Mouse (Mus musculus) embryonic facial prominence, embryonic 11.5 days (tissue): ENCODE measurements around the gene Cd9. TPM values are rescaled to one million over a fixed set of nuclear protein-coding genes. Genes with fewer than 3 reads are reported as not detected.
"Not testable (repeated sequence)": the region's sequence is repeated elsewhere in the genome, so short reads cannot be mapped to it uniquely, and the experiment has no call there.

Source experiments
- ATAC-seq: fragments of 200-750 bp; cut with Nextera tagmentation; replicated peaks from 2 replicates; pipeline ENCODE4 v1.8.0; 2017; ENCODE audit warnings: low read depth; ENCODE audit not compliant: insufficient number of reproducible peaks, low FRiP score, low TSS enrichment
- DNase-seq: peaks from one replicate; pipeline ENCODE4 v3.0.0-alpha.2; 2015; ENCODE audit warnings: low spot score
- H3K27ac ChIP-seq: fragments of 300-500 bp; sonication (generic); replicated peaks from 2 replicates; pipeline ENCODE4 v1.5.1; 2014; ENCODE audit warnings: mild to moderate bottlenecking, low read depth, low read length, control low read depth
- H3K27me3 ChIP-seq: fragments of 300-500 bp; sonication (generic); 2 replicates; pipeline ENCODE4 v1.6.1; 2014; ENCODE audit warnings: mild to moderate bottlenecking, low read length, moderate library complexity, mixed read lengths; ENCODE audit not compliant: control insufficient read depth, insufficient read depth
- H3K36me3 ChIP-seq: fragments of 300-500 bp; sonication (generic); replicated peaks from 2 replicates; pipeline ENCODE4 v1.6.1; 2014; ENCODE audit warnings: low read depth, mild to moderate bottlenecking, low read length, moderate library complexity, mixed read lengths; ENCODE audit not compliant: control insufficient read depth, insufficient read depth
- H3K4me1 ChIP-seq: fragments of 300-500 bp; sonication (generic); 2 replicates; pipeline ENCODE4 v1.6.1; 2014; ENCODE audit warnings: low read length, mixed read lengths; ENCODE audit not compliant: control insufficient read depth, insufficient read depth
- H3K4me2 ChIP-seq: fragments of 300-500 bp; sonication (generic); 2 replicates; pipeline ENCODE4 v1.6.1; 2014; ENCODE audit warnings: low read depth, mild to moderate bottlenecking, control low read depth, low read length, moderate library complexity
- H3K4me3 ChIP-seq: fragments of 300-500 bp; sonication (generic); 2 replicates; pipeline ENCODE4 v1.5.1; 2014; ENCODE audit warnings: low read depth, low read length, control low read depth
- H3K9ac ChIP-seq: fragments of 300-500 bp; sonication (generic); replicated peaks from 2 replicates; pipeline ENCODE4 v1.6.1; 2014; ENCODE audit warnings: mild to moderate bottlenecking, control low read depth, low read length
- H3K9me3 ChIP-seq: fragments of 300-500 bp; sonication (generic); replicated peaks from 2 replicates; pipeline ENCODE4 v1.6.1; 2016; ENCODE audit warnings: mild to moderate bottlenecking, low read length, inconsistent platforms, mixed read lengths; ENCODE audit not compliant: control insufficient read depth
- WGBS: fragments of 180-500 bp; shearing (Covaris S2); extraction: QIAGEN DNeasy Blood & Tissue Kit; methylation state at CpG from one replicate; pipeline ENCODE4 v1.1.7; 2014; 5-methylcytosine and 5-hydroxymethylcytosine counted together
- polyA plus RNA-seq: library from polyadenylated mRNA; unstranded; fragments of >200 nt; fragmentation: Nextera tagmentation; extraction: Ambion mirVana; gene quantifications from 2 replicates; pipeline ENCODE4 v1.2.1, GENCODE M21; 2014

The Cd9 gene
- polyA plus RNA-seq, 1 experiment from 2014 or later = 55.4 TPM

DNA sequence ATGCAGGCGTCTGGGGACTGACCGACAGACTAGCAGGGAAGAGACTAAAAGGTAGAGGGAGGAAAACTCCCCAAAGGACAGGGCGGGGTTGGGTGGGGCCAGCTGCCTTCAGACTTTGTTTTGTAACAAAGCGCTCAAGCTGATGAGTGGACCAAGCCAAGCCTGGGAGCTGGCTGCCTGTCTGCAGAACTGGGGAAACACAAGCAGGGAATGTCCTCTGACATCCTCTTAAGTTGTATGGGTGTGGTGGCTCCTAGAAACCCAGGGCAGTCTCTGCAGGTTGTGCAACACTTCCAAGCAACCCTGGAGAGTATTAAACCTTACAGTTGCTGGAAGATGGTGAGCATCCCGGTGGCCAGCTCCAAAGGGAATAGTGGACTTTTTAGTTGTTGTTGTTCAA is 1.4 kb downstream of the Cd9 start:
- no peak overlapping the region for H3K9ac ChIP-seq
- no peak overlapping the region for H3K27ac ChIP-seq
- H3K4me3 ChIP-seq = peak overlapping the region; percentile 52; the same call in 1 of the 2 replicates
- DNase-seq (no peak), ATAC-seq (no peak)
- no peaks in the 10 kb centered on the region for H3K36me3 ChIP-seq
- no peaks in the 10 kb centered on the region for H3K9me3 ChIP-seq
- 58% methylated on average over 5 of the region's 5 CpGs for WGBS
- H3K4me1 ChIP-seq = no peaks in the 10 kb centered on the region
- peak overlapping the region; percentile 77; the same call in 1 of the 2 replicates for H3K4me2 ChIP-seq
- H3K27me3 ChIP-seq = peaks cover 10% of the 10 kb centered on the region

DNA sequence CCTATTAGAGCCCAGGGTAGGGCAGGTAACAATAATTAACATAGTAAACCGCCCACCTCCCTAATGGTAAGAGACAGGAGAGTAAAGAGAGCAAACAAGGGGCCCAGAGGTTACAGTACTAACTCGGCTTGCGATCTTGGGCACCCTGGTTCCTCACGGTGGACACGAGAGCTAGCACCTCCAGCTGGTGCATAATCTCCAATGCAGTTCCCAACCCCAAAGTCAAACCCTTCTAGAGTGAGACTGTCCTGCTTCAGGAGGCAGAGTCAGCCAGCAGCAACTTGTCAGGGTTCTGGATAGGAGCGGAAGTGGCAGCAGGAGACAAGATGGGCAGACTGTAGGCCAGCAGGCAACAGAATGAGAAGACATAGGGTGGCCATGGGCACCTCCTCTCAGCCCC is 1.9 kb downstream of the Cd9 start:
- 83% methylated on average over 6 of the region's 6 CpGs for WGBS
- no peaks in the 10 kb centered on the region for H3K9me3 ChIP-seq
- ATAC-seq (no peak), DNase-seq (no peak)
- no peak overlapping the region for H3K27ac ChIP-seq
- H3K4me3 ChIP-seq = no peak overlapping the region
- no peaks in the 10 kb centered on the region for H3K36me3 ChIP-seq
- peaks cover 10% of the 10 kb centered on the region for H3K27me3 ChIP-seq
- no peak overlapping the region for H3K4me2 ChIP-seq
- H3K4me1 ChIP-seq = no peaks in the 10 kb centered on the region
- H3K9ac ChIP-seq = no peak overlapping the region

- peaks cover 10% of the 10 kb centered on the region for H3K27me3 ChIP-seq
- WGBS = 79% methylated on average over 9 of the region's 9 CpGs
- no peak overlapping the region for H3K4me2 ChIP-seq
These were observed 2.6 kb downstream of the Cd9 start for GRCm38 (mm10) chr6:125492033-125492432.

GRCm38 (mm10) chr6:125491393-125491792 is 3.2 kb downstream of the Cd9 start:
- no peak for ATAC-seq
- no peak for DNase-seq
- Histone ChIP-seq H3K27me3 (peaks cover 10% of the 10 kb centered on the region), H3K4me2 (no peak overlapping the region), H3K4me3 (no peak overlapping the region), H3K9me3 (no peaks in the 10 kb centered on the region), H3K36me3 (no peaks in the 10 kb centered on the region), H3K9ac (no peak overlapping the region), H3K27ac (no peak overlapping the region), H3K4me1 (no peaks in the 10 kb centered on the region)
- 84% methylated on average over 10 of the region's 10 CpGs for WGBS

More at GRCm38 (mm10) chr6:125492033-125492432, 2.6 kb downstream of the Cd9 start:
- DNase-seq (no peak), ATAC-seq (no peak)
- Histone ChIP-seq H3K27ac (no peak overlapping the region), H3K36me3 (no peaks in the 10 kb centered on the region), H3K9ac (no peak overlapping the region), H3K4me1 (no peaks in the 10 kb centered on the region), H3K9me3 (no peaks in the 10 kb centered on the region), H3K4me3 (no peak overlapping the region)

DNA sequence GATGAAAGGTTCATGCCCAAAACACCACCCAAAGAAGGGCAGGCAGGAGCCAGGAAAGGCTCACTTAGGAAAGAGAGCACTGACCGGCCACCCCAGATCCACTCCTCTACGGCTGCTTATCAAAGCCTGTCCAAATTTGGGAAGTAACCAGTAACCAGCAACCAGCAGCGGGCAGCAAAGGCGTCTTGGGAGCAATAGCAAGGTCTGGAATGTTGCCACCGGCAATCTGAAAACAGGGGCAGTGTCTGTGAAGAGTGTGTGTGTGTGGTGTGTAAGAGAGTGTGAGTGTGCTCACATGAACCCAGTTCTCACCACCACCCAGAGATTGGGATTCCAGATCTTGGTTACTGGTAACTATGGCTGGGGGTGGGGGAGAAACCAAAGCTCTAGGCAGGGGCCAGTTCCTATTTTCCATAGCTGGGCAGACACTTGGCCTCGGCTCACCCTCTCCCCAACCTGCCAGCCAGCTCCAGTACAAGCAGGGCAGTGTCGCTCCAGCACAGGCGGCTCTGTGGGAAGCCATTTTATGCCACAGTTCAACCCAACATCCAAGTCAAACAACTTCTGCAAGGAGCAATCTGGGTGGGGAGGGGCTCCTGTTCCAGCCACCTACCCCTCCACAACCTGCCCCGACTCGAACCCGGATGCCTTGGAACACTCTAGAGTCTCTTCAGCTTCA is 4.6 kb downstream of the Cd9 start:
- H3K4me1 ChIP-seq = no peaks in the 10 kb centered on the region
- H3K27ac ChIP-seq = no peak overlapping the region
- DNase-seq (no peak), ATAC-seq (no peak)
- no peaks in the 10 kb centered on the region for H3K36me3 ChIP-seq
- H3K9me3 ChIP-seq = no peaks in the 10 kb centered on the region
- no peak overlapping the region for H3K4me3 ChIP-seq
- H3K4me2 ChIP-seq = no peak overlapping the region
- no peak overlapping the region for H3K9ac ChIP-seq
- peaks cover 10% of the 10 kb centered on the region for H3K27me3 ChIP-seq
- 71% methylated on average over 11 of the region's 11 CpGs for WGBS

DNA sequence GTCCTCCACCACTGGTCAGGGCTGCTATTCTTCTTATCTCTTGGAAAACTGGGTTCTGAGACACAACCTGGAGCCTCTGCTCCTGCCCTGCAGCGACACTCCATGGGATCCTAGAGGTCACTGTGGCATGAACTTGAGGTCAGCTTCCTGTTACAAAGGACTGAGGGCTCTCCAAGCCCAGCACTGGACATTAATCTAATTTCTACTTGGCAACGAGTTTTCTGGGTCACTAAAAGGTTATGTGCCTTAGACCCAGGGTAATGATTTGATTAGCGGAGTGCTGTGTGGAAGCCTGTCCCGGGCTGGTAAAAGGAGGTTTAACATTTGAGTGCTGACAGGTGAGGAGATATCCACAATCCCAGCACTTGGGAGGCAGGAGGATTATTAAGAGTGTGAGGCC is 9.0 kb downstream of the Cd9 start:
- H3K27me3 ChIP-seq = no peaks in the 10 kb centered on the region
- no peak overlapping the region for H3K4me3 ChIP-seq
- no peak overlapping the region for H3K9ac ChIP-seq
- ATAC-seq (no peak), DNase-seq (no peak)
- H3K4me2 ChIP-seq = no peak overlapping the region
- 24% methylated on average over 4 of the region's 4 CpGs for WGBS
- no peak overlapping the region for H3K27ac ChIP-seq
- no peaks in the 10 kb centered on the region for H3K36me3 ChIP-seq
- peaks cover 2% of the 10 kb centered on the region for H3K4me1 ChIP-seq
- no peaks in the 10 kb centered on the region for H3K9me3 ChIP-seq

DNA sequence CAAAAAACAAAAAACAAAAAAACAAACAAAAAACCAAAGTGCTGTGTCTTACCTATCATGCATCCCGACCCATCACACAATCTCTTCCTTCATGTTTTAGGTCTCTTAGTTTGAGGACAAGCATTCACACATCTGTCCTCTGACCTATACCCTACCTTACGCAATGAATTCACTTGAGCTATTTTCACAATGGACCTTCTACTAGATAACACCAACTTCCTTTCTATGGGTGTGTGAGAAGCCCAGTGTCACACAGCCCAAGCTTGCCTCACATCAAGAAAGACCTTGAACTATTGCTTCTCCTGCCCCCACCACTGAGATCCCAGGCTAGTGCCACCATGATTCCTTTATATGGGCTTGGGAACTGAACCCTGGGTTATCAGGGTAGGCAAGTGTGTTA is 9.9 kb downstream of the Cd9 start:
- Histone ChIP-seq H3K4me2 (no peak overlapping the region), H3K27ac (no peak overlapping the region), H3K4me3 (no peak overlapping the region), H3K9ac (no peak overlapping the region), H3K9me3 (no peaks in the 10 kb centered on the region), H3K36me3 (no peaks in the 10 kb centered on the region), H3K27me3 (no peaks in the 10 kb centered on the region), H3K4me1 (peaks cover 2% of the 10 kb centered on the region)
- 91% methylated on average over 2 of the region's 2 CpGs for WGBS
- ATAC-seq (no peak), DNase-seq (no peak)

DNA sequence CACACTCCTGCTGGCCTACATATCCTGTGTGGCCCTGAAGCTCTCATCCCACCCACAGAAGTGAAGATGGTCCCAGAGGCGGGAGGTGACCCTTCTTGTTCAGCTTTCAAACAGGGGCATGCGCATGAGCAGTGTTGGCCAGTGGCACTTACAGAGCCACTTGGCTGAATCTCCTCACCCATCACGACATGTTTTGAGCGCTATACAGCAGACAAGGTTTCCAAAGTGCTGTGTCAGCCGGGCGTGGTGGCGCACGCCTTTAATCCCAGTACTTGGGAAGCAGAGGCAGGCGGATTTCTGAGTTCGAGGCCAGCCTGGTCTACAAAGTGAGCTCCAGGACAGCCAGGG is 10.3 kb downstream of the Cd9 start:
- 95% methylated on average over 10 of the region's 10 CpGs for WGBS
- not testable (repeated sequence) for H3K4me2 ChIP-seq, DNase-seq, ATAC-seq, H3K9ac ChIP-seq, H3K4me3 ChIP-seq, H3K27ac ChIP-seq, H3K36me3 ChIP-seq, H3K4me1 ChIP-seq, H3K27me3 ChIP-seq, H3K9me3 ChIP-seq
